Comparison of ENCODE assay signal across 27 mouse cellular contexts in the genomic region with DNA sequence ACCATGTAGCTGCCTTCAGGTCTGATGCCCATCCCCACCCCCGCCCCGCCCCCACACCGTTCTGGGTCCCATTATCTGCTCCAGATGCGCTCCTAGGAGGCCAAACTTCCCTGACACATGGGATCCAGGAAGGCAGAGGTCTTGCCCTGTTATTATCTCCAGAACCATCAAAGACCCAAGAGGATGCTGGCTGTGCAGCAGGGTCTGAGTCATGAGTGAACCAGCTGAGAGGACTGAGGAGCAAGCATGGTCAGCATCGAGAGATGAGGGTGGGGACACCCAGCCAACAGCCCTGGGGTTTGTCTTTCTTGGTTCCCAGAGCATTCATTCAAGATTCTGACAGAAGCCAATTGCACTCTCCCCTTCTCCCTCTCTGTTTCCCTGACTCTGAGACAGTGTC. TPM values are rescaled to one million over a fixed set of nuclear protein-coding genes. Genes with fewer than 3 reads are reported as not detected.
A peak's percentile ranks its signal among the peaks of the same experiment; 100 is the strongest.
DNase-seq lines count a peak whose midpoint lies in the region; TF ChIP-seq lines count a peak whose summit lies in the region.
"Had no signal": no experiment of that assay in that cellular context is flagged by ENCODE, and none has a peak within 500 bp of the region (broad histone marks: within the 10 kb centered on the region; RNA-seq: fewer than 3 reads in every experiment).

No protein-coding gene starts in this region.

- no peaks in the 10 kb centered on the region for H3K9me3 ChIP-seq in limb, embryonic 10.5 days (replicated peaks)
- H3K9me3 ChIP-seq: embryonic facial prominence, embryonic 12.5 days; forebrain, embryonic 12.5 days; heart, embryonic 13.5 days; limb, embryonic 15.5 days; megakaryocyte, embryonic 14.5 days; midbrain, embryonic 12.5 days; neural tube, embryonic 13.5 days had no signal

- H3K4me3 ChIP-seq in kidney, adult 2 months (ENCODE audit: insufficient read depth, low read depth, low read length): no peak overlapping the region
- no peak overlapping the region for H3K4me3 ChIP-seq in limb, embryonic 10.5 days
- no peak overlapping the region for H3K4me3 ChIP-seq in cerebellum, adult 2 months (replicated peaks; ENCODE audit: insufficient read depth, low read depth, low read length)
- H3K4me3 ChIP-seq: embryonic facial prominence, embryonic 12.5 days; erythroblast, embryonic 14.5 days; forebrain, embryonic 12.5 days; gastrocnemius, adult 2 months; heart, embryonic 13.5 days; limb, embryonic 15.5 days; megakaryocyte, embryonic 14.5 days; midbrain, embryonic 12.5 days; neural tube, embryonic 13.5 days had no signal

- peaks cover 7% of the 10 kb centered on the region; the same call in 1 of the 2 replicates for H3K4me1 ChIP-seq in kidney, adult 2 months (ENCODE audit: control insufficient read depth, insufficient read depth, low read length)
- H3K4me1 ChIP-seq in limb, embryonic 10.5 days: peaks cover 47% of the 10 kb centered on the region
- peaks cover 60% of the 10 kb centered on the region for H3K4me1 ChIP-seq in cerebellum, adult 2 months (ENCODE audit: control insufficient read depth, insufficient read depth, low read length)

- 54% methylated on average over 5 of the region's 5 CpGs for WGBS in kidney, adult 2 months
- WGBS in limb, embryonic 10.5 days: 28% methylated on average over 5 of the region's 5 CpGs
- 56% methylated on average over 5 of the region's 5 CpGs for WGBS in cerebellum, adult 2 months

- no peak for TF ChIP-seq CTCF in kidney, adult 2 months (conservative IDR thresholded peaks at IDR 0.05; ENCODE audit: insufficient read depth, insufficient read length, low read depth, low read length)
- no peak for TF ChIP-seq CTCF in cerebellum, adult 2 months (IDR thresholded peaks at IDR 0.05; ENCODE audit: borderline replicate concordance, insufficient read depth, low read depth, low read length)

- no peaks in the 10 kb centered on the region for H3K27me3 ChIP-seq in kidney, adult 2 months (replicated peaks; ENCODE audit: control insufficient read depth, insufficient read depth, low read length)
- no peaks in the 10 kb centered on the region for H3K27me3 ChIP-seq in limb, embryonic 10.5 days (ENCODE audit: low read depth, poor library complexity, severe bottlenecking)
- H3K27me3 ChIP-seq in cerebellum, adult 2 months (ENCODE audit: control insufficient read depth, insufficient read depth, low read length): no peaks in the 10 kb centered on the region
- H3K27me3 ChIP-seq: forebrain, embryonic 12.5 days; heart, embryonic 13.5 days; limb, embryonic 15.5 days; midbrain, embryonic 12.5 days; neural tube, embryonic 13.5 days had no signal

- peak; percentile 36 for DNase-seq in kidney, adult 2 months
- DNase-seq in kidney, postnatal 14 days: no peak
- DNase-seq in 416B (ENCODE audit: low read depth): peak; percentile 93
- peak; percentile 51 for DNase-seq in Muller cell, postnatal 12 days (ENCODE audit: inconsistent ontology term)
- no peak for DNase-seq in limb, embryonic 10.5 days (ENCODE audit: low spot score)
- DNase-seq in B cell, adult 2 months: no peak
- no peak for DNase-seq in cerebellum, adult 2 months
- DNase-seq: adrenal gland, adult 2 months; cerebellum, adult 18-20 months; cerebellum, postnatal 14 days; gastrocnemius, adult 2 months; gastrocnemius, postnatal 36 days; heart, adult 18-20 months; heart, postnatal 10 days; left cerebral cortex, postnatal 4 days; lung, embryonic 14.5 days; thymus, adult 2 months; thymus, postnatal 36 days had no signal

- no peak for TF ChIP-seq POLR2A in kidney, adult 2 months (IDR thresholded peaks at IDR 0.05; ENCODE audit: low read depth, low read length)
- TF ChIP-seq POLR2A in cerebellum, adult 2 months (IDR thresholded peaks at IDR 0.05; ENCODE audit: borderline replicate concordance, insufficient read depth, low read length): no peak

- H3K27ac ChIP-seq in kidney, adult 2 months (ENCODE audit: insufficient read depth, low read depth, low read length): no peak overlapping the region
- H3K27ac ChIP-seq in limb, embryonic 10.5 days: peak overlapping the region; percentile 10; the same call in 1 of the 2 replicates
- no peak overlapping the region for H3K27ac ChIP-seq in cerebellum, adult 2 months (ENCODE audit: insufficient read depth, low read length)
- H3K27ac ChIP-seq: embryonic facial prominence, embryonic 12.5 days; forebrain, embryonic 12.5 days; gastrocnemius, adult 2 months; heart, embryonic 13.5 days; limb, embryonic 15.5 days; liver, embryonic 14.5 days; midbrain, embryonic 12.5 days had no signal

- H3K36me3 ChIP-seq in kidney, adult 2 months (ENCODE audit: control insufficient read depth, insufficient read depth, low read length): no peaks in the 10 kb centered on the region
- H3K36me3 ChIP-seq in limb, embryonic 10.5 days: no peaks in the 10 kb centered on the region
- H3K36me3 ChIP-seq: embryonic facial prominence, embryonic 12.5 days; forebrain, embryonic 12.5 days; heart, embryonic 13.5 days; limb, embryonic 15.5 days; midbrain, embryonic 12.5 days; neural tube, embryonic 13.5 days had no signal

RNA-seq across cellular contexts. Expression of a gene that starts 51.6 kb away (rescaled TPM):
- polyA plus RNA-seq in kidney, adult 2 months (2012; rRNA removed): 9.8 and 10.2 TPM in 2 replicates
- 10.9 and 13.4 TPM in 2 replicates for polyA plus RNA-seq in limb, embryonic 10.5 days (2016; fragmentation: Nextera tagmentation; extraction: Ambion mirVana)
- 37.8 and 43.1 TPM in 2 replicates for polyA plus RNA-seq in cerebellum, adult 2 months (2012; rRNA removed)

Comparison
In these comparisons a context has a peak if more than half of its experiments do, and no peak if none do; other contexts are left out.
1. DNase-seq: peak in kidney, adult 2 months (single experiment), 416B (single experiment) and Muller cell, postnatal 12 days (single experiment); none in kidney, postnatal 14 days (single experiment), limb, embryonic 10.5 days (single experiment), B cell, adult 2 months (0 of 2) and cerebellum, adult 2 months (0 of 2).